Mouse (Mus musculus): ENCODE measurements around the gene Gigyf2. TPM values are rescaled to one million over a fixed set of nuclear protein-coding genes. Genes with fewer than 3 reads are reported as not detected.

Gigyf2 gene
- total RNA-seq (2021): 100 to 1,000 TPM in 1 of 2 experiments, 10 to 100 TPM in 1; 96.8 to 112 TPM

GRCm38 (mm10) chr1:87326742-87327163 is at the start of gene Gigyf2:
Gene Gigyf2, plus strand, starts transcription at chr1:87326998.
- peak; percentile 86 to 92 for DNase-seq (ENCODE audit: extremely low spot score in 1 of 2, low spot score in 1 of 2)

GRCm38 (mm10) chr1:87280281-87280680 is 46.5 kb upstream of the Gigyf2 start:
- DNase-seq (ENCODE audit: extremely low spot score in 1 of 2, low spot score in 1 of 2): no peak

- no peak for DNase-seq (ENCODE audit: extremely low spot score in 1 of 2, low spot score in 1 of 2)
Measured at GRCm38 (mm10) chr1:87281599-87282412, 45.0 kb upstream of the Gigyf2 start.

- no peak for DNase-seq (ENCODE audit: extremely low spot score in 1 of 2, low spot score in 1 of 2)
Measured at GRCm38 (mm10) chr1:87282413-87282788, 44.4 kb upstream of the Gigyf2 start.

GRCm38 (mm10) chr1:87283410-87283960 is 43.3 kb upstream of the Gigyf2 start:
- DNase-seq (ENCODE audit: extremely low spot score in 1 of 2, low spot score in 1 of 2): no peak

GRCm38 (mm10) chr1:87287105-87287504 is 39.7 kb upstream of the Gigyf2 start:
- DNase-seq (ENCODE audit: extremely low spot score in 1 of 2, low spot score in 1 of 2): no peak

GRCm38 (mm10) chr1:87291416-87291815 is 35.4 kb upstream of the Gigyf2 start:
- no peak for DNase-seq (ENCODE audit: extremely low spot score in 1 of 2, low spot score in 1 of 2)

- peak in 1 of 2 experiments; percentile 35 for DNase-seq (ENCODE audit: extremely low spot score in 1 of 2, low spot score in 1 of 2)
Measured at GRCm38 (mm10) chr1:87292420-87293190, 34.2 kb upstream of the Gigyf2 start.

- no peak for DNase-seq (ENCODE audit: extremely low spot score in 1 of 2, low spot score in 1 of 2)
Measured at GRCm38 (mm10) chr1:87294063-87294710, 32.6 kb upstream of the Gigyf2 start.

GRCm38 (mm10) chr1:87294951-87295350 is 31.8 kb upstream of the Gigyf2 start:
- DNase-seq (ENCODE audit: extremely low spot score in 1 of 2, low spot score in 1 of 2): no peak

- DNase-seq (ENCODE audit: extremely low spot score in 1 of 2, low spot score in 1 of 2): no peak
Measured at GRCm38 (mm10) chr1:87297346-87297925, 29.4 kb upstream of the Gigyf2 start.

- DNase-seq (ENCODE audit: extremely low spot score in 1 of 2, low spot score in 1 of 2): no peak
Measured at GRCm38 (mm10) chr1:87300360-87301286, 26.2 kb upstream of the Gigyf2 start.

- no peak for DNase-seq (ENCODE audit: extremely low spot score in 1 of 2, low spot score in 1 of 2)
Measured at GRCm38 (mm10) chr1:87301971-87302370, 24.8 kb upstream of the Gigyf2 start.

- no peak for DNase-seq (ENCODE audit: extremely low spot score in 1 of 2, low spot score in 1 of 2)
Measured at GRCm38 (mm10) chr1:87308952-87309351, 17.8 kb upstream of the Gigyf2 start.

GRCm38 (mm10) chr1:87309621-87310020 is 17.2 kb upstream of the Gigyf2 start:
- no peak for DNase-seq (ENCODE audit: extremely low spot score in 1 of 2, low spot score in 1 of 2)

GRCm38 (mm10) chr1:87312681-87313080 is 14.1 kb upstream of the Gigyf2 start:
- DNase-seq (ENCODE audit: extremely low spot score in 1 of 2, low spot score in 1 of 2): no peak

- DNase-seq (ENCODE audit: extremely low spot score in 1 of 2, low spot score in 1 of 2): no peak
Measured at GRCm38 (mm10) chr1:87313116-87313515, 13.7 kb upstream of the Gigyf2 start.

GRCm38 (mm10) chr1:87313843-87314570 is 12.8 kb upstream of the Gigyf2 start:
- DNase-seq (ENCODE audit: extremely low spot score in 1 of 2, low spot score in 1 of 2): no peak

GRCm38 (mm10) chr1:87315431-87315830 is 11.4 kb upstream of the Gigyf2 start:
- DNase-seq (ENCODE audit: extremely low spot score in 1 of 2, low spot score in 1 of 2): no peak

Measured in layer of hippocampus, postnatal 25 days (tissue).